Mouse (Mus musculus): ENCODE data around the gene Mast4. TPM values are rescaled to one million over a fixed set of nuclear protein-coding genes. Genes with fewer than 3 reads are reported as not detected.

The Mast4 gene
- polyA plus RNA-seq, 1 experiment from 2014 or later, result 18.9 TPM

DNA sequence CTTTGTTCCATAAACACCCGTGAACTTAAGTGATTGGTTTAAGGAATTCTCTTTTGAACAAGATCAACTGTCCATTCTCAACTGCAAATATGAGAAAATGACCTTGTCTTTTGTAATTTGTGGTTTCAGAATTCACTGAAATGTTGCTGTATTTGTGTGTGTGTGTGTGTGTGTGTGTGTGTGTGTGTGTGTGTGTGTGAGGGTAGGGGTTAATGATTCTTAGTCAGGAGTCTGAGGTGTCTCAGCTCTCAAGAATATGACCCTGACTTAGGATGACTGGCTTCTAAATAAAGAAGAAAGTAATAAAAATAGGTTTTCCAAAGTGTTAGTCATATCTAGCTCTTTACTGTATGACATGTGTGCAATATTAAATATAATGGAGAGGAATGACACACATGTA, 607.4 kb downstream of the Mast4 start:
- WGBS, result 80% methylated on average over 1 of the region's 1 CpGs

DNA sequence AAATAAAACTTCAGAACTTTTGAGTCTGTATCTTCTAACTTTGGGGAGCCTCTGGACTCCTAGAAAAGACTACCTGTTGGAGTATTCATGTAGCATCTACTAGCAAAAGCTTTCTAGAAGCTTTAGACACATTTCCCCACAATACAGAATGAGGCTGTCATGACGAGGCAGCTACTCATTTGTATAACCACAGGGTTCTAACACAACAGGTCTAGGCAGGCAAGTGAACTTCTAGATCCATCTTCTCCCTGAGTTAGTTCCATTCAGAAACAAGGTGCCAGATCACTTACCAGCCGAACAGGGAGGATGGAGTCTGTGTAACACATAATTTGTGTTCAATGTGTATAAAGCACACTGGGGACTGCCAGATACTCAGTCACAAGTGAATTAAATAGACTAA, 608.4 kb downstream of the Mast4 start:
- H3K4me1 ChIP-seq (ENCODE audit: control insufficient read depth, insufficient read depth, low read length), result no peaks in the 10 kb centered on the region
- H3K9ac ChIP-seq (ENCODE audit: low read length), result no peak overlapping the region
- no peaks in the 10 kb centered on the region for H3K36me3 ChIP-seq (ENCODE audit: control insufficient read depth, insufficient read depth, low read length)
- ATAC-seq (ENCODE audit: insufficient number of reproducible peaks, low FRiP score, low TSS enrichment, low read depth) (no peak), DNase-seq (ENCODE audit: low spot score) (no peak)
- no peak overlapping the region for H3K4me3 ChIP-seq (ENCODE audit: low read depth, low read length)
- H3K4me2 ChIP-seq (ENCODE audit: low read depth, severe bottlenecking), result no peak overlapping the region
- WGBS, result 75% methylated on average over 2 of the region's 2 CpGs
- no peaks in the 10 kb centered on the region for H3K9me3 ChIP-seq (ENCODE audit: control insufficient read depth, low read length)
- H3K27ac ChIP-seq (replicated peaks; ENCODE audit: low read depth, low read length), result no peak overlapping the region
- no peaks in the 10 kb centered on the region for H3K27me3 ChIP-seq (ENCODE audit: control insufficient read depth, insufficient read depth, low read length)

More for the DNA sequence above, 607.4 kb downstream of the Mast4 start:
- Histone ChIP-seq H3K4me2 (ENCODE audit: low read depth, severe bottlenecking) (no peak overlapping the region), H3K36me3 (ENCODE audit: control insufficient read depth, insufficient read depth, low read length) (no peaks in the 10 kb centered on the region), H3K27me3 (ENCODE audit: control insufficient read depth, insufficient read depth, low read length) (no peaks in the 10 kb centered on the region), H3K9ac (ENCODE audit: low read length) (no peak overlapping the region), H3K9me3 (ENCODE audit: control insufficient read depth, low read length) (no peaks in the 10 kb centered on the region), H3K4me1 (ENCODE audit: control insufficient read depth, insufficient read depth, low read length) (no peaks in the 10 kb centered on the region), H3K4me3 (ENCODE audit: low read depth, low read length) (no peak overlapping the region), H3K27ac (replicated peaks; ENCODE audit: low read depth, low read length) (no peak overlapping the region)
- ATAC-seq (ENCODE audit: insufficient number of reproducible peaks, low FRiP score, low TSS enrichment, low read depth), result no peak
- DNase-seq (ENCODE audit: low spot score), result no peak

DNA sequence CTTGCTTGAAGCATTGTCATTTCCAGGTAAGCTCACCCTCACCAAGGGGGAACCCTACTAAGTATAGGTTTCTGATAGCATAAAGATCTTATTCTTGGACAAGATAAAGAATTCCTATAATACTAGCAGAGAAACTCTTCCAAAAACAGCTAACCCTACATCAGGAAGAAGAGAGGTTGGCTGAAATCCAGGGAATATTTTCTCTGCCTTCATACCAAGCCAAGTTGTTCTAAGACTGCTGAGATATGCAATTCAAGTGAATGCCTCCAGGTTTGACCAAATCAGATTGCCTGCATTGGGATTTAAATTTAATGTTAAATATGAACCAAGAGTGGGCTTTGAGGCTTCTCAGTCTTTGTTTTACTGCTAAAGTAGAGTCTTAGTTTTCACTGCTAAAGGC, 608.9 kb downstream of the Mast4 start:
- Histone ChIP-seq H3K4me1 (ENCODE audit: control insufficient read depth, insufficient read depth, low read length) (no peaks in the 10 kb centered on the region), H3K36me3 (ENCODE audit: control insufficient read depth, insufficient read depth, low read length) (no peaks in the 10 kb centered on the region), H3K4me3 (ENCODE audit: low read depth, low read length) (no peak overlapping the region), H3K9me3 (ENCODE audit: control insufficient read depth, low read length) (no peaks in the 10 kb centered on the region), H3K4me2 (ENCODE audit: low read depth, severe bottlenecking) (no peak overlapping the region), H3K27ac (replicated peaks; ENCODE audit: low read depth, low read length) (no peak overlapping the region), H3K27me3 (ENCODE audit: control insufficient read depth, insufficient read depth, low read length) (no peaks in the 10 kb centered on the region), H3K9ac (ENCODE audit: low read length) (no peak overlapping the region)
- DNase-seq (ENCODE audit: low spot score) (no peak), ATAC-seq (ENCODE audit: insufficient number of reproducible peaks, low FRiP score, low TSS enrichment, low read depth) (no peak)

- Histone ChIP-seq H3K36me3 (ENCODE audit: control insufficient read depth, insufficient read depth, low read length) (no peaks in the 10 kb centered on the region), H3K9ac (ENCODE audit: low read length) (no peak overlapping the region), H3K27me3 (ENCODE audit: control insufficient read depth, insufficient read depth, low read length) (no peaks in the 10 kb centered on the region), H3K4me1 (ENCODE audit: control insufficient read depth, insufficient read depth, low read length) (no peaks in the 10 kb centered on the region), H3K9me3 (ENCODE audit: control insufficient read depth, low read length) (no peaks in the 10 kb centered on the region), H3K4me2 (ENCODE audit: low read depth, severe bottlenecking) (no peak overlapping the region), H3K27ac (replicated peaks; ENCODE audit: low read depth, low read length) (no peak overlapping the region), H3K4me3 (ENCODE audit: low read depth, low read length) (no peak overlapping the region)
- WGBS, result 69% methylated on average over 1 of the region's 1 CpGs
- ATAC-seq (ENCODE audit: insufficient number of reproducible peaks, low FRiP score, low TSS enrichment, low read depth) (no peak), DNase-seq (ENCODE audit: low spot score) (no peak)
Measured at GRCm38 (mm10) chr13:102716973-102717372, 617.3 kb downstream of the Mast4 start.

- Histone ChIP-seq H3K9ac (ENCODE audit: low read length) (no peak overlapping the region), H3K9me3 (ENCODE audit: control insufficient read depth, low read length) (no peaks in the 10 kb centered on the region), H3K4me1 (ENCODE audit: control insufficient read depth, insufficient read depth, low read length) (no peaks in the 10 kb centered on the region), H3K36me3 (ENCODE audit: control insufficient read depth, insufficient read depth, low read length) (no peaks in the 10 kb centered on the region), H3K27me3 (ENCODE audit: control insufficient read depth, insufficient read depth, low read length) (no peaks in the 10 kb centered on the region), H3K27ac (replicated peaks; ENCODE audit: low read depth, low read length) (no peak overlapping the region), H3K4me2 (ENCODE audit: low read depth, severe bottlenecking) (no peak overlapping the region), H3K4me3 (ENCODE audit: low read depth, low read length) (no peak overlapping the region)
- WGBS, result 88% methylated on average over 3 of the region's 3 CpGs
- no peak for ATAC-seq (ENCODE audit: insufficient number of reproducible peaks, low FRiP score, low TSS enrichment, low read depth)
- DNase-seq (ENCODE audit: low spot score), result no peak
Measured at GRCm38 (mm10) chr13:102700744-102701143, 633.6 kb downstream of the Mast4 start.

- ATAC-seq (ENCODE audit: insufficient number of reproducible peaks, low FRiP score, low TSS enrichment, low read depth), result no peak
- Histone ChIP-seq H3K36me3 (ENCODE audit: control insufficient read depth, insufficient read depth, low read length) (no peaks in the 10 kb centered on the region), H3K4me3 (ENCODE audit: low read depth, low read length) (no peak overlapping the region)
Measured at GRCm38 (mm10) chr13:102700176-102700575, 634.1 kb downstream of the Mast4 start.

DNA sequence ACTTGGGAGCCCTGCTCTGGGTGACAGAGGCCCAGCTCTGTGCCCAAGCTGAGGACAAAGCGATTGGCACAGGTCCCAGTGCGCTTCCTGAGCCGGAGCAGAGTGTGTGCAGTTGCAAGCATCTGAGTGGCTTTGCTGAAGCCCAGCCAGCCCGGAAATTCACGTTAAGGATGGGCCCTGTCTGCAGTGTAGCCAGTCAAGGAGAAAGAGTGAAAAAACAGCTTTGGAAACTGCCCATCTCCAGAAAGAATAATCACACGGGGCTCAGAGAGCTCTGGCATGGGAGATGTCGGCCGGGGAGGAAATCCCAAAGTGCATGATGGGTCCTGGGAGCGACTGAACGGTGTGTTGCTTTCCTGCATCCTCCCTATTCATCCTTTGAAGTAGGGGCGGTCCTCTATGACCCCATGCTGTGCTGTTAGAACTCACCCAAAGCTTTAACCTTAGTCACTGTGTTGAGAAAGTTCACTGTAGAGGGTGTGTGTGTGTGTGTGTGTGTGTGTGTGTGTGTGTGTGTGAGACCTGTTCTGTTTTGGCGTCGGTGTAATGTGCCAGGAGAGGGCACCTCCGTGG, 635.5 kb downstream of the Mast4 start:
- no peak for ATAC-seq (ENCODE audit: insufficient number of reproducible peaks, low FRiP score, low TSS enrichment, low read depth)
- no peaks in the 10 kb centered on the region for H3K36me3 ChIP-seq (ENCODE audit: control insufficient read depth, insufficient read depth, low read length)
- no peaks in the 10 kb centered on the region for H3K4me1 ChIP-seq (ENCODE audit: control insufficient read depth, insufficient read depth, low read length)
- H3K27ac ChIP-seq (replicated peaks; ENCODE audit: low read depth, low read length), result no peak overlapping the region
- WGBS, result 47% methylated on average over 14 of the region's 14 CpGs
- no peak overlapping the region for H3K4me2 ChIP-seq (ENCODE audit: low read depth, severe bottlenecking)
- H3K27me3 ChIP-seq (ENCODE audit: control insufficient read depth, insufficient read depth, low read length), result no peaks in the 10 kb centered on the region
- H3K9ac ChIP-seq (ENCODE audit: low read length), result no peak overlapping the region; the same call in 1 of the 2 replicates
- peak; percentile 26 for DNase-seq (ENCODE audit: low spot score)
- no peak overlapping the region for H3K4me3 ChIP-seq (ENCODE audit: low read depth, low read length)
- no peaks in the 10 kb centered on the region for H3K9me3 ChIP-seq (ENCODE audit: control insufficient read depth, low read length)

More at GRCm38 (mm10) chr13:102700176-102700575, 634.1 kb downstream of the Mast4 start:
- no peak overlapping the region for H3K4me2 ChIP-seq (ENCODE audit: low read depth, severe bottlenecking)
- no peak overlapping the region for H3K9ac ChIP-seq (ENCODE audit: low read length)
- H3K9me3 ChIP-seq (ENCODE audit: control insufficient read depth, low read length), result no peaks in the 10 kb centered on the region
- 88% methylated on average over 5 of the region's 5 CpGs for WGBS
- no peak for DNase-seq (ENCODE audit: low spot score)
- H3K4me1 ChIP-seq (ENCODE audit: control insufficient read depth, insufficient read depth, low read length), result no peaks in the 10 kb centered on the region
- no peak overlapping the region for H3K27ac ChIP-seq (replicated peaks; ENCODE audit: low read depth, low read length)
- H3K27me3 ChIP-seq (ENCODE audit: control insufficient read depth, insufficient read depth, low read length), result no peaks in the 10 kb centered on the region

- no peak overlapping the region for H3K4me3 ChIP-seq (ENCODE audit: low read depth, low read length)
- H3K36me3 ChIP-seq (ENCODE audit: control insufficient read depth, insufficient read depth, low read length), result no peaks in the 10 kb centered on the region
- H3K4me1 ChIP-seq (ENCODE audit: control insufficient read depth, insufficient read depth, low read length), result no peaks in the 10 kb centered on the region
- WGBS, result 53% methylated on average over 10 of the region's 10 CpGs
- H3K9ac ChIP-seq (ENCODE audit: low read length), result no peak overlapping the region
- H3K4me2 ChIP-seq (ENCODE audit: low read depth, severe bottlenecking), result no peak overlapping the region
- H3K27ac ChIP-seq (replicated peaks; ENCODE audit: low read depth, low read length), result no peak overlapping the region
- no peaks in the 10 kb centered on the region for H3K9me3 ChIP-seq (ENCODE audit: control insufficient read depth, low read length)
- ATAC-seq (ENCODE audit: insufficient number of reproducible peaks, low FRiP score, low TSS enrichment, low read depth) (no peak), DNase-seq (ENCODE audit: low spot score) (no peak)
- H3K27me3 ChIP-seq (ENCODE audit: control insufficient read depth, insufficient read depth, low read length), result no peaks in the 10 kb centered on the region
Measured at GRCm38 (mm10) chr13:102698335-102698734, 636.0 kb downstream of the Mast4 start.
